ENCODE assay signal across 11 mouse cellular contexts in the genomic region with DNA sequence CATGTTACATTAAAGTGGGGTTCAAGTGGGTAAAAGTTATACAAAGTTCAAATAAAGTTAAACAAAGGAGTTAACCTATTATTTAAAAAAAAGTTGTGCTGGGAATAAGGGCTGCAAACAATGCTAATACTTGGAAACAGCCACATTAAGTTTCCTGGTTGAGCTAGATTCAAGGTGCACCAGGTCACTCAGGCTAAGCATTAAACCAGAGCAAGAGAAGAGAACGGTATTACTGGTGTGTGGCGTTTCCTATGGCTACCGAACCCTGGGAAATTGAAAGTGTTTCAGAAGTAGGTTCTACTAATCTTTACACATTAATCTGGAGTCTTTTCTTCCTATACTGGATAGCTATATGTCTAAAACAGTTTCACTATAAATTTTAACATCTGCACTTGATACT.
"Had no signal": no experiment of that assay in that cellular context is flagged by ENCODE, and none has a peak within 500 bp of the region (broad histone marks: within the 10 kb centered on the region; RNA-seq: fewer than 3 reads in every experiment).

No protein-coding gene starts in this region.

- H3K4me3 ChIP-seq: intestine, embryonic 15.5 days; limb, embryonic 12.5 days; liver, embryonic 13.5 days; lung, embryonic 15.5 days; midbrain, embryonic 12.5 days had no signal

- H3K36me3 ChIP-seq: intestine, embryonic 15.5 days; limb, embryonic 12.5 days; liver, embryonic 13.5 days; lung, embryonic 15.5 days; midbrain, embryonic 12.5 days had no signal

- H3K9me3 ChIP-seq: intestine, embryonic 15.5 days; limb, embryonic 12.5 days; liver, embryonic 13.5 days; lung, embryonic 15.5 days; midbrain, embryonic 12.5 days had no signal

- DNase-seq: liver; liver, embryonic 13.5 days; liver, postnatal 0 days; right cerebral cortex, adult 18-20 months; right cerebral cortex, postnatal 25 days; thymus, postnatal 36 days had no signal

- H3K27ac ChIP-seq: intestine, embryonic 15.5 days; limb, embryonic 12.5 days; liver, embryonic 13.5 days; lung, embryonic 15.5 days; midbrain, embryonic 12.5 days had no signal

- H3K4me1 ChIP-seq: intestine, embryonic 15.5 days; limb, embryonic 12.5 days; liver, embryonic 13.5 days; lung, embryonic 15.5 days; midbrain, embryonic 12.5 days had no signal

- ATAC-seq: intestine, embryonic 15.5 days; liver, postnatal 0 days; midbrain, embryonic 16.5 days had no signal

- H3K27me3 ChIP-seq: intestine, embryonic 15.5 days; limb, embryonic 12.5 days; liver, embryonic 13.5 days; lung, embryonic 15.5 days; midbrain, embryonic 12.5 days had no signal

- H3K4me2 ChIP-seq: intestine, embryonic 15.5 days; limb, embryonic 12.5 days; liver, embryonic 13.5 days; lung, embryonic 15.5 days; midbrain, embryonic 12.5 days had no signal

- H3K9ac ChIP-seq: intestine, embryonic 15.5 days; limb, embryonic 12.5 days; liver, embryonic 13.5 days; liver, postnatal 0 days; lung, embryonic 15.5 days; midbrain, embryonic 12.5 days had no signal
